In genomic region chr10:93291843-93292242, GRCm38 (mm10) we compare ENCODE assay signal across 9 mouse cellular contexts. TPM values are rescaled to one million over a fixed set of nuclear protein-coding genes. Genes with fewer than 3 reads are reported as not detected.
DNase-seq lines count a peak whose midpoint lies in the region; ATAC-seq and TF ChIP-seq lines count a peak whose summit lies in the region.
"Had no signal": no experiment of that assay in that cellular context is flagged by ENCODE, and none has a peak within 500 bp of the region (broad histone marks: within the 10 kb centered on the region; RNA-seq: fewer than 3 reads in every experiment).

No protein-coding gene starts in this region.

- TF ChIP-seq EP300 in CH12.LX (IDR thresholded peaks at IDR 0.05; ENCODE audit: low read length): no peak
- peak; percentile 95 for TF ChIP-seq EP300 in heart, adult 2 months (IDR thresholded peaks at IDR 0.05; ENCODE audit: insufficient read depth, low read depth, low read length)

- peaks cover 5% of the 10 kb centered on the region for H3K9me3 ChIP-seq in CH12.LX (replicated peaks; ENCODE audit: low read length)
- no peaks in the 10 kb centered on the region for H3K9me3 ChIP-seq in kidney, embryonic 15.5 days (replicated peaks)
- H3K9me3 ChIP-seq: liver, embryonic 15.5 days had no signal

- no peak overlapping the region for H3K4me2 ChIP-seq in CH12.LX (ENCODE audit: insufficient read depth, low read depth, poor library complexity, severe bottlenecking)
- H3K4me2 ChIP-seq in kidney, embryonic 15.5 days: no peak overlapping the region
- H3K4me2 ChIP-seq: liver, embryonic 15.5 days had no signal

- H3K36me3 ChIP-seq in CH12.LX (replicated peaks in 1 of 2; ENCODE audit: control insufficient read depth in 1 of 2, insufficient read depth in 1 of 2, low read length in 1 of 2): peaks cover 18 to 63% of the 10 kb centered on the region in 2 experiments
- peaks cover 37% of the 10 kb centered on the region for H3K36me3 ChIP-seq in heart, adult 2 months (ENCODE audit: control insufficient read depth, insufficient read depth, low read length)
- H3K36me3 ChIP-seq in kidney, embryonic 15.5 days: no peaks in the 10 kb centered on the region
- H3K36me3 ChIP-seq: liver, embryonic 15.5 days had no signal

- no peak overlapping the region for H3K9ac ChIP-seq in CH12.LX (ENCODE audit: insufficient read depth, low read depth)
- H3K9ac ChIP-seq in heart, adult 2 months (ENCODE audit: low read depth, low read length): no peak overlapping the region
- H3K9ac ChIP-seq in kidney, embryonic 15.5 days: no peak overlapping the region
- H3K9ac ChIP-seq: liver, embryonic 15.5 days had no signal

- dilution Hi-C loops in CH12.LX (cut with MboI; ENCODE audit: extremely low pct_ligation_motif_present, extremely low pct_unique_long_range_greater_than_20kb, low sequenced_read_pairs): no loop called here

- no peak for ATAC-seq in kidney, embryonic 15.5 days (replicated peaks; ENCODE audit: low FRiP score)

- WGBS in heart, adult 2 months: 7% methylated on average over 6 of the region's 6 CpGs
- WGBS in kidney, embryonic 15.5 days: 5% methylated on average over 6 of the region's 6 CpGs
- 7% methylated on average over 6 of the region's 6 CpGs for WGBS in lung, adult 2 months

- intact Hi-C loops in heart, adult 2 months (cut with DNase I): loop anchor here (1.0 to 2.0 kb wide), 4 partner anchors 131 to 179 kb away; partner anchors contain the start of gene Cdk17

- peak in 1 of 2 experiments; percentile 89; a peak in 3 of 4 replicates for TF ChIP-seq CTCF in CH12.LX (conservative IDR thresholded peaks at IDR 0.05 in 1 of 2, IDR thresholded peaks at IDR 0.05 in 1 of 2; ENCODE audit: low read depth in 2 of 2, low read length in 2 of 2)
- peak; percentile 59 for TF ChIP-seq CTCF in heart, adult 2 months (IDR thresholded peaks at IDR 0.05)
- peak; percentile 97 for TF ChIP-seq CTCF in lung, adult 2 months (IDR thresholded peaks at IDR 0.05; ENCODE audit: insufficient read depth, low read length)

- H3K4me1 ChIP-seq in CH12.LX (ENCODE audit: control insufficient read depth in 1 of 2, insufficient read depth in 2 of 2): peaks cover 10 to 58% of the 10 kb centered on the region in 2 experiments; a peak in 3 of 4 replicates
- peaks cover 35% of the 10 kb centered on the region for H3K4me1 ChIP-seq in heart, adult 2 months (ENCODE audit: control insufficient read depth, insufficient read depth, low read length)
- H3K4me1 ChIP-seq in kidney, embryonic 15.5 days: peaks cover 62% of the 10 kb centered on the region
- H3K4me1 ChIP-seq in lung, adult 2 months (ENCODE audit: control insufficient read depth, insufficient read depth, low read length): peaks cover 25% of the 10 kb centered on the region

- H3K27me3 ChIP-seq in CH12.LX (replicated peaks): no peaks in the 10 kb centered on the region
- H3K27me3 ChIP-seq in heart, adult 2 months (ENCODE audit: control insufficient read depth, insufficient read depth, low read length): no peaks in the 10 kb centered on the region
- H3K27me3 ChIP-seq in kidney, embryonic 15.5 days: no peaks in the 10 kb centered on the region

- DNase-seq in CH12.LX (ENCODE audit: extremely low read depth): peak; percentile 87
- DNase-seq in adrenal gland, adult 8-10 months: peak; percentile 74
- DNase-seq in embryo, embryonic 10 days (ENCODE audit: low spot score): peak; percentile 95
- peak; percentile 87 to 88 for DNase-seq in heart, adult 2 months
- DNase-seq in lung, adult 2 months: peak; percentile 81
- DNase-seq in ovary, postnatal 36 days (ENCODE audit: low spot score): peak; percentile 81
- DNase-seq in thymus, postnatal 36 days: peak; percentile 79 to 82

- in situ Hi-C loops in CH12.LX (cut with MboI; ENCODE audit: low pct_ligation_motif_present, low pct_unique_long_range_greater_than_20kb, low sequenced_read_pairs): loop anchor here (10.0 to 25.0 kb wide), 3 partner anchors 63 to 270 kb away; partner anchors contain the start of gene Cdk17

- peak; percentile 86 for TF ChIP-seq RAD21 in CH12.LX (IDR thresholded peaks at IDR 0.05; ENCODE audit: low read depth, low read length)

- H3K4me3 ChIP-seq in CH12.LX (replicated peaks in 1 of 3; ENCODE audit: low read depth in 2 of 3, low read length in 2 of 3, poor library complexity in 1 of 3): no peak overlapping the region
- H3K4me3 ChIP-seq in heart, adult 2 months: no peak overlapping the region
- no peak overlapping the region for H3K4me3 ChIP-seq in kidney, embryonic 15.5 days (replicated peaks)
- no peak overlapping the region for H3K4me3 ChIP-seq in lung, adult 2 months (replicated peaks; ENCODE audit: extremely low read depth, low read depth, low read length)
- H3K4me3 ChIP-seq: liver, embryonic 15.5 days had no signal

- H3K27ac ChIP-seq in CH12.LX (ENCODE audit: insufficient read depth, low read depth): no peak overlapping the region
- peak overlapping the region; percentile 80 for H3K27ac ChIP-seq in heart, adult 2 months
- H3K27ac ChIP-seq in kidney, embryonic 15.5 days: peak overlapping the region; percentile 37; the same call in 1 of the 2 replicates
- H3K27ac ChIP-seq: liver, embryonic 15.5 days had no signal

- no peak for TF ChIP-seq POLR2A in CH12.LX (IDR thresholded peaks at IDR 0.05; ENCODE audit: low read depth, low read length)
- no peak for TF ChIP-seq POLR2A in heart, adult 2 months (IDR thresholded peaks at IDR 0.05; ENCODE audit: insufficient read depth, low read depth, low read length)
- no peak for TF ChIP-seq POLR2A in lung, adult 2 months (IDR thresholded peaks at IDR 0.05; ENCODE audit: borderline replicate concordance, extremely low read depth, low read depth, low read length)

- H3K79me2 ChIP-seq in CH12.LX (replicated peaks; ENCODE audit: control insufficient read depth, extremely low read depth, insufficient read depth, poor library complexity, severe bottlenecking): peaks cover 74% of the 10 kb centered on the region
- H3K79me2 ChIP-seq in heart, adult 2 months (replicated peaks; ENCODE audit: control insufficient read depth, insufficient read depth, low read length): no peaks in the 10 kb centered on the region; the same call in 1 of the 2 replicates

TF ChIP-seq in CH12.LX, 34 proteins besides CTCF, POLR2A, EP300 and RAD21:
- TF ChIP-seq NELFE (IDR thresholded peaks at IDR 0.05; ENCODE audit: low read depth, low read length) (no peak; the same call in 1 of the 2 replicates), SMC3 (IDR thresholded peaks at IDR 0.05; ENCODE audit: low read depth, low read length) (peak; percentile 94), SIN3A (IDR thresholded peaks at IDR 0.05; ENCODE audit: low read length) (0 out of 2 replicates have a peak, but pooled peaks have one; percentile 22), ZC3H11A (IDR thresholded peaks at IDR 0.05; ENCODE audit: low read depth, low read length) (peak; percentile 85), USF1 (IDR thresholded peaks at IDR 0.05; ENCODE audit: low read depth, low read length) (no peak), NRF1 (IDR thresholded peaks at IDR 0.05; ENCODE audit: low read depth, low read length) (no peak), CHD1 (IDR thresholded peaks at IDR 0.05; ENCODE audit: low read depth, low read length) (no peak), MYC (IDR thresholded peaks at IDR 0.05; ENCODE audit: low read depth, low read length) (0 out of 2 replicates have a peak, but pooled peaks have one; percentile 17), BHLHE40 (IDR thresholded peaks at IDR 0.05; ENCODE audit: low read depth, low read length) (0 out of 2 replicates have a peak, but pooled peaks have one; percentile 6)

RNA-seq across cellular contexts. Expression of gene Elk3, which starts 19.1 kb away (rescaled TPM):
- total RNA-seq in CH12.LX (2012; rRNA removed) (22.3 and 25.8 TPM in 2 replicates), CH12.LX (2014; rRNA removed) (20.1 and 25.3 TPM in 2 replicates)
- 35.6 and 37.0 TPM in 2 replicates for polyA plus RNA-seq in CH12.LX (2012; ENCODE audit: insufficient read length, low read depth)
- total RNA-seq in adrenal gland, adult 8-10 months (2022): 10 to 100 TPM; 32.3 to 51.1 (median 46.1) TPM
- total RNA-seq in heart, adult 2 months (2021): 10 to 100 TPM; 33.8 to 39.4 TPM
- polyA plus RNA-seq in heart, adult 2 months (2012; rRNA removed): 31.9 and 32.1 TPM in 2 replicates
- 41.9 and 43.7 TPM in 2 replicates for polyA plus RNA-seq in kidney, embryonic 15.5 days (2015; fragmentation: Nextera tagmentation; extraction: Ambion mirVana)
- polyA plus RNA-seq in lung, adult 2 months (2012; rRNA removed): 76.0 and 99.4 TPM in 2 replicates
